Mouse (Mus musculus) hindbrain, embryonic 10.5 days (tissue): ENCODE data around the gene Ankrd54. TPM values are rescaled to one million over a fixed set of nuclear protein-coding genes. Genes with fewer than 3 reads are reported as not detected.

ENCODE experiments used
- DNase-seq: peaks from one replicate; pipeline ENCODE4 v3.0.0-alpha.2; 2017; ENCODE audit warnings: low spot score
- H3K27ac ChIP-seq: fragments of 300-500 bp; sonication (generic); 2 replicates; pipeline ENCODE4 v1.5.1; 2016; ENCODE audit warnings: mild to moderate bottlenecking, moderate library complexity
- H3K27me3 ChIP-seq: fragments of 300-500 bp; sonication (generic); 2 replicates; pipeline ENCODE4 v1.6.1; 2016; ENCODE audit warnings: mild to moderate bottlenecking; ENCODE audit not compliant: poor library complexity, insufficient read depth, severe bottlenecking
- H3K36me3 ChIP-seq: fragments of 300-500 bp; sonication (generic); 2 replicates; pipeline ENCODE4 v1.6.1; 2016; ENCODE audit warnings: mild to moderate bottlenecking, moderate library complexity
- H3K4me1 ChIP-seq: fragments of 300-500 bp; sonication (generic); replicated peaks from 2 replicates; pipeline ENCODE4 v1.6.1; 2016; ENCODE audit warnings: mild to moderate bottlenecking
- H3K4me3 ChIP-seq: fragments of 300-500 bp; sonication (generic); 2 replicates; pipeline ENCODE4 v1.5.1; 2016; ENCODE audit warnings: mild to moderate bottlenecking, moderate library complexity
- H3K9me3 ChIP-seq: fragments of 300-500 bp; sonication (generic); 2 replicates; pipeline ENCODE4 v1.6.1; 2016; ENCODE audit warnings: mild to moderate bottlenecking, moderate library complexity
- WGBS: fragments of 180-500 bp; shearing (Covaris S2); methylation state at CpG from one replicate; pipeline ENCODE4 v1.1.7; 2016; 5-methylcytosine and 5-hydroxymethylcytosine counted together
- polyA plus RNA-seq: library from polyadenylated mRNA; unstranded; fragments of >200 nt; fragmentation: Nextera tagmentation; extraction: Ambion mirVana; gene quantifications from 2 replicates; pipeline ENCODE4 v1.2.1, GENCODE M21; 2016

The Ankrd54 gene
- polyA plus RNA-seq, 1 experiment from 2014 or later: 78.2 TPM

DNA sequence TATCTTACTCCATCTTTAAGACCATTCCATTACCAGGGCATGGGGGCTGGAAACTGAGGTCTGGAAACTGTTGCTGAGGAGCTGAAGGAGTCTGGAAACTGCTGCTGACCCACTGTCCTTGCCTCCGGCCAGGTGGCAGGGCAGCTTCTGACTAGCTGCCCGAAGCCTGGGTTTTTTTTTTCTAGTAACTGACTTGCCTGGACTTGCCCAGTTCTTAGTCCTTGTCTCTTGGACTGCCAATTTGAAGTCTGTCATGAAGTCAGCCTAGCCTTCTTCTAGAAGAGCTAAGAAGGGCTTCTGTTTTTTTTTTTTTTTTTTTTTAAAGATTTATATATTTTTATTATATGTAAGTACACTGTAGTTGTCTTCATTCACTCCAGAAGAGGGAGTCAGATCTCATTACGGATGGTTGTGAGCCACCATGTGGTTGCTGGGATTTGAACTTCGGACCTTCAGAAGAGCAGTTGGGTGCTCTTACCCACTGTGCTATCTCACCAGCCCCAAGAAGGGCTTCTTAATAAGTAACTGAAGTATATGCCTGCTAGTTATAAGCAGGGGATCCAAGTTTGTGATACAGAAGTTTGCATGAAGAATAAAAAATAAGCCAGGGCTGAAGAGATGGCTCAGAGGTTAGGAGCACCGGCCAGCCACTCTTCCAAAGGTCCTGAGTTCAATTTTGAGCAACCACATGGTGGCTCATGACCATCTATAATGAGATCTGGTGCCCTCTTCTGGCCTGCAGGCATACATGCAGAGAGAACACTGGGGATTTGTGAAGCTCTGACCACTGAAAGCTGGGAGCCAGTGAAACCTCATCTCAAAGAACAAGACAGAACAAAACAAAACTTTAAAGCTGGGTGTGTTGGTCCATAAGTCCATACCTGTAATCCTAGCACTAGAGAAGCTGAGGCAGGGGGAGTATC lies 8.7 kb upstream of the Ankrd54 start:
- 68% methylated on average over 5 of the region's 5 CpGs for WGBS
- H3K4me1 ChIP-seq: peaks cover 28% of the 10 kb centered on the region
- DNase-seq: peak; percentile 26
- H3K27ac ChIP-seq: no peak overlapping the region
- peaks cover 7% of the 10 kb centered on the region for H3K27me3 ChIP-seq
- H3K4me3 ChIP-seq: no peak overlapping the region
- H3K9me3 ChIP-seq: no peaks in the 10 kb centered on the region
- H3K36me3 ChIP-seq: peaks cover 3% of the 10 kb centered on the region

DNA sequence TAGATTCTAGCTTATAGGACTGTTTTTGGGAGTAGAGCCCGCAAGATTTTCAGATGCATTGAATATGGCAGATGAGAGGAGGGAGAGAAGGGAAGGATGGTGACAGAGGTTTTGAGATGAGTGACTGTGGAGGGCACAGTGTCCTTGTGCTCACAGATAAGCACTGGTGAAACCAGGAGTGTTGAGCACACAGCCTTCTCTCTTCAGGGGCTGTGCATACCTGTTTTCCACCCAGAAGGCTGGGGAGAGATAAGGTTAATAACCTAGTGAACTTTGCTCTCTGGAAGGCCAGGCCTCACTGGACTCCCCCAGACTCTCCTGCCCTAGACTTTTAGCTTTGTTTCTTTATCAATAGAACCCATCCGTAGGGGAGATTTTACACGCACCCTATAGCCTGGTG lies 5.7 kb upstream of the Ankrd54 start:
- 80% methylated on average over 3 of the region's 3 CpGs for WGBS
- no peak for DNase-seq
- Histone ChIP-seq H3K4me1 (peaks cover 15% of the 10 kb centered on the region), H3K27ac (no peak overlapping the region), H3K27me3 (peaks cover 7% of the 10 kb centered on the region), H3K4me3 (no peak overlapping the region), H3K36me3 (no peaks in the 10 kb centered on the region), H3K9me3 (no peaks in the 10 kb centered on the region)

DNA sequence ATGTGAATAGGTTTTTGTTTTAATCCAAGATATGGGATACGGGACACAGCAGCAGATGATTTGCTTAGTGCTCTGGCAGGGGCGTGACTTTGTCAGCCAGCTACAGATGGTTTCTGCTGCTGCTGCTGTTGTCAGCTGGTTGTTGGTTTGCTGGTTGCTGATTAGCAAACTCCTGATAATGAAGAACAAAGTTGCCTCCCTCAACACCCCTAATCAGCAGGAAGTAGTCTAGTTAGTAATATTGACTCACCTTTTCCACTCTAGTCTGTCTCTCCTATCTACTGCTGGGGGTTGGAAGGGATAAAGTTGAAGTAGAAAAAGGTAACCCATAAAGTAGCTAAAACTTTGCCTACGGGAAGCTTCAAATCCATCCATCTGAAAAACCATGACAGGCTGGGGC lies 4.9 kb upstream of the Ankrd54 start:
- 86% methylated on average over 3 of the region's 3 CpGs for WGBS
- no peak overlapping the region for H3K27ac ChIP-seq

DNA sequence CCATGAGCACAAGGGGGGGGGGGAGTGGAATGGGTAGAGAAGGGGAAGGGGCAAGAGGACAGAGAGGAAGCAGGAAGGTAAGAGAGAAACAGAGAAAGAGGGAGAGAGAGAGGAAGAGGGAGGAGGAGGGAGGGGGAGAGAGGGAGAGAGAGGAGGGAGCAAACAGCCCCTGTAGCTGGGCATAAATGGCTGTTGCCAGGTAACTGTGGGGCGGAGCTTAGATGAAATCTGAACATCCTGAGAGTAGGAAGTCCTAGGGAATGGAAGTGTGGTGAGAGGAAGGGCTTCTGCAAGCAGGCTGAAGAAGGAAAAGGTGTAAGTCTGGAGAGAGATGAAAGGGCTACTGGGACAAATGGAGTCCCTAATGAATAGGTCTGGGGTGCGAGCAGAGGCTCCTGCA lies 3.6 kb upstream of the Ankrd54 start:
- Histone ChIP-seq H3K27ac (no peak overlapping the region), H3K27me3 (peaks cover 7% of the 10 kb centered on the region), H3K4me1 (peaks cover 29% of the 10 kb centered on the region), H3K4me3 (no peak overlapping the region), H3K36me3 (no peaks in the 10 kb centered on the region), H3K9me3 (no peaks in the 10 kb centered on the region)
- DNase-seq: no peak
- WGBS: 60% methylated on average over 2 of the region's 2 CpGs

More for the DNA sequence above, 4.9 kb upstream of the Ankrd54 start:
- H3K9me3 ChIP-seq: no peaks in the 10 kb centered on the region
- peaks cover 7% of the 10 kb centered on the region for H3K27me3 ChIP-seq
- DNase-seq: no peak
- H3K4me1 ChIP-seq: peaks cover 17% of the 10 kb centered on the region
- H3K36me3 ChIP-seq: no peaks in the 10 kb centered on the region
- H3K4me3 ChIP-seq: no peak overlapping the region

DNA sequence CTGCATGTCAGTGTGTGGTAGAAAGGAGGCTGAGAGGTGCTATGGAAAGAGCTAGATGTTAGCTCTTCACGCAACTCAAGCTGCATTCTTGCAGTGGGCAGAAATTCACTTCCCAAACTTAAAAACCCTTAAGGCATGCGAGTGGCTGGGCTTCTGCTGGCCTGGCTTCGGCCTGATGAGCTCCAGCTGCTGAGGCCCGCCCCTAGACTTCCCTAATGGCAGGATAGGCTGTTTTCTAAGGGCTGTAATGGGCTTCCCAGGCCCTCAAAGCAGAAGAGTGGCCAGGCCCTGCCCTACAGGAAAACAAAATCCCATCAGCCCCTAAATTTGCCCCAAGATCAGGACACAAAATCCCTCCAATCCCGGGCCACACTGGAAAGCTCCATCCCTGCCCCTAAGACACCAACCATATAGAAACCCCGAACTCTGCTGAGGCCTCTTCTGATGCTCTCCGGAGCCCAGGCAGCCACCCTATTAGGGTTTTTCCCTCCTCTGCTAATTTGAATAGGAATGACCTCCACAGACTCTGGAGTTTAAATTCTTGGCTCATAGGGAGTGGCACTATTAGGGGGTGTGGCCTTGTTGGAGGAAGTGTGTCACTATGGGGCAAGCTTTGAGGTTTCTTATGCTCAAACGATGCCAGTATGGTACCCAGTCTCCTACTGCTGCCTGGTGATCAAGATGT lies 2.5 kb upstream of the Ankrd54 start:
- no peak overlapping the region for H3K27ac ChIP-seq
- peaks cover 35% of the 10 kb centered on the region for H3K4me1 ChIP-seq
- H3K36me3 ChIP-seq: peaks cover 10% of the 10 kb centered on the region
- DNase-seq: no peak
- no peak overlapping the region for H3K4me3 ChIP-seq
- H3K9me3 ChIP-seq: no peaks in the 10 kb centered on the region
- H3K27me3 ChIP-seq: peaks cover 7% of the 10 kb centered on the region
- 68% methylated on average over 8 of the region's 8 CpGs for WGBS

DNA sequence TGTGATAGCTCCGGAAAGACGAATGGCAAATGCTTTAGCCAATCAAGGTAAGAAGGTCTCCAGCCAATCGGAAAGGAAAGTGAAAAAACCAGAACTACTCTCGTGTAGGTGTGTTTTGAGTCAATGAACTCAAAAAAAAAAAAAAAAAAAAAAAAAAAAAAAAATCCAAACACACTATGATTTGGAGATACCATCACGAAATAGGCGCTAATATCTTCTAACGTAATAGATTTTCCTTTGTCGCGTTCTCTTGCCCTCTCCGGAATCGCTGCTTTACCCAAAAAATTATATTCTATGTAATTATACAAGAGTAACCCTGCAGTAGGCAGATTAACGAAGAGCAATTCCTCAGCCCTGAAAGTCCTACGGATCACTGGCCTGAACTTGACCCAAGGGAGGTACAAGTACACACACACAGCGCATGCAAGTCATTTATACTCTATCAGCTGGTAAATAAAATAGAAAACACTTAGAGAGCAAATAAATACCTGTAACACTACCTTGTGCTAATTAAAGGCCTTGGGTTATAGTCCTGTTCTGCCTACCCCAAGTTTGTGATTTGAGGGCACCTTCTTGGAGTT lies 557 bp upstream of the Ankrd54 start:
- Histone ChIP-seq H3K27me3 (no peaks in the 10 kb centered on the region), H3K27ac (peak overlapping the region; percentile 75), H3K36me3 (peaks cover 29% of the 10 kb centered on the region), H3K9me3 (no peaks in the 10 kb centered on the region), H3K4me3 (peak overlapping the region; percentile 98), H3K4me1 (peaks cover 35% of the 10 kb centered on the region)
- 11% methylated on average over 14 of the region's 14 CpGs for WGBS
- no peak for DNase-seq

DNA sequence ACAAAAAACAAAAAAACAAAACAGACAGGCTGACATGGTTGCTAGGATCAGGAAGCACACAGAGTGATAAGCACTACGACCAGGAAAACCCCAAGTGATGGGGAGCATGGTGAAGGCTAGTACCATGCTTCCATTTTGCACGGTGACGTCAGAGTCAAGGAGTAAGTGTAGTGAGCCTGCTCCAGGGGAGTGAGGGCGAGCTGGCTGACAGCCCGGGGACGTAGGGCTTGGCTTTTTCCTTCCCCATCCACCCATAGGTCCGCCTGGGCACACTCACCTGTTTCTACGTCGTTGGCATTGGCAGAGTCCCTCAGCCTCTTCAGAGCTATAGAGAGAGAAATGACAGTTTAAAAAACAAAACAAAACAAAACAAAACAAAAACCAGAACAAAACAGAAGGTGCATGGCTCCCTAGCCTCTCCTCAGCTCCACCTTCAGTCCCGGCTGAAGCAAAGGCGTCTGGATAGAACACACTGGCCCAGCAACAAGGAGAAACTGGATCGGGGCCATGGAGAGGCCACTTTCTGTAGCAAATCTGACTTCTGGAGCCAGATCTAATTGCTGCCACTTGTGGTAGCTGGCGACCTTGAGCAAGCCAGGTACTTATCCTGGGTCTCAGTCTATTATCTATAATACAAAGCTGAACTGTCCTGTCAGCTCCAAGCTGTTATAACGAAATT lies 1.7 kb downstream of the Ankrd54 start:
- H3K9me3 ChIP-seq: no peaks in the 10 kb centered on the region
- peak overlapping the region; percentile 3; the same call in 1 of the 2 replicates for H3K4me3 ChIP-seq
- no peak for DNase-seq
- H3K27me3 ChIP-seq: no peaks in the 10 kb centered on the region
- peaks cover 27% of the 10 kb centered on the region for H3K4me1 ChIP-seq
- peaks cover 52% of the 10 kb centered on the region for H3K36me3 ChIP-seq
- 88% methylated on average over 14 of the region's 14 CpGs for WGBS
- H3K27ac ChIP-seq: no peak overlapping the region

DNA sequence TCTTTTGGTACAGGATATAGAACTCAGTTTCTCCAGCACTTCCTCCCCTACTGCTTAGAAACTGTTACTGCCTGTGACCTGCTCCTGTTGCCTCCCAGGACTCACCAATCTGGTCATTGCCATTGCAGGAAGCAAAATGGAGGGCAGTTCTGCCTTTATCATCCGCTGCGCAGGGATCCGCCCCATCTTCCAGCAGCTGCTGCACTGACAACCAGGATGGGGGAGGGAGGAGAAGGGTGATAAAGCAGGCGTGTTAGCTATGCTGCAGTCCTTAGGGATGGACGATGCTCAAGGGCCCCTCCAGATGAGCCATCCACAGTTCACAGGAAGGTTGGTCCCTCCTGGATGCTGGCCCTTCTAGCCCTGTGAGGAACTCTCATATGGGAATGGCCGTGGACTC lies 4.8 kb downstream of the Ankrd54 start:
- H3K9me3 ChIP-seq: no peaks in the 10 kb centered on the region
- no peak for DNase-seq
- H3K4me3 ChIP-seq: no peak overlapping the region
- H3K36me3 ChIP-seq: peaks cover 83% of the 10 kb centered on the region
- WGBS: 87% methylated on average over 6 of the region's 6 CpGs
- H3K4me1 ChIP-seq: peaks cover 18% of the 10 kb centered on the region
- no peaks in the 10 kb centered on the region for H3K27me3 ChIP-seq
- no peak overlapping the region for H3K27ac ChIP-seq

DNA sequence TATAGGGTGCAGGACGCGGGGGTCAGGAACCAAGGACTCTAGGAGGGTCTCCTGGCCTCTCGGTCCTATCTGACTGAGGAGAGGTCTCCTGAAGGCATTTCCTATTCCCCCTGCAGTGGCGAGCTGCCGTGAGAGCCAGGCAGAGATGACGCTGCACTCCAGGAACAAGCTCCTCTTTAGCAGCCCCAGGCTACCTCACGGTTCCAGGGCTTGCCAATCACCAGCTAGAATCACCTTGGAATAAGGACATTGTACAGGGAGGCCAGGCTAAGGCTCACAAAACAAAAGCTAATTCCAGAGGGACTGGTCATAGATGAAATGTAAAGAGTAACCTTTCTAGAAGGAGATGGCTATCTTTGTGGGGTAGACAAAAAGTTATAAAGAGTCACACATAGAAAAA lies 6.1 kb downstream of the Ankrd54 start:
- WGBS: 90% methylated on average over 7 of the region's 7 CpGs
- Histone ChIP-seq H3K4me3 (no peak overlapping the region), H3K36me3 (peaks cover 94% of the 10 kb centered on the region)

DNA sequence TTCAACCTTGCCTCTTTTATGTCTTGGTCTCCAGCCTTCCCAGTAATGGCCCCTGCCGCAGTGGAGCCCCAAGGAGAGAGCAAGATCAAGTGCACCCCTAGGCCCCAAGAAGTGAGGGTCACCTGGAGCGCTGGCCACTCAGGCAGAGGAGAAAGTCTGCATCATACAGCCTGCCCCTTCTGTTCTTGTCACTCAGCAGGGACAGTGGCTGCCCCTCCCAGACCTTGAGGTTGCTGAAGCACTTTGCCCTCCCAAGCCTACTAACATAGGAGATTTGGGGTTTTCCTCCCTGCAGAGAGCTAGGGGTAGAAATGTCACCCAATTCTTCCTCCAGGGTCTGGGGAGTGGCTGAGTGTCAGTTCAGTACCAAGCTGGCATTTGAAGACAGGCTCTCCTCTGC lies 10.3 kb downstream of the Ankrd54 start:
- H3K4me1 ChIP-seq: peaks cover 23% of the 10 kb centered on the region
- H3K27me3 ChIP-seq: peaks cover 6% of the 10 kb centered on the region; the same call in 1 of the 2 replicates
- H3K27ac ChIP-seq: no peak overlapping the region
- H3K9me3 ChIP-seq: no peaks in the 10 kb centered on the region
- peaks cover 56% of the 10 kb centered on the region for H3K36me3 ChIP-seq
- WGBS: 86% methylated on average over 2 of the region's 2 CpGs
- no peak for DNase-seq
- no peak overlapping the region for H3K4me3 ChIP-seq

More for the DNA sequence above, 6.1 kb downstream of the Ankrd54 start:
- Histone ChIP-seq H3K4me1 (peaks cover 12% of the 10 kb centered on the region), H3K27ac (no peak overlapping the region), H3K27me3 (no peaks in the 10 kb centered on the region), H3K9me3 (no peaks in the 10 kb centered on the region)
- no peak for DNase-seq

DNA sequence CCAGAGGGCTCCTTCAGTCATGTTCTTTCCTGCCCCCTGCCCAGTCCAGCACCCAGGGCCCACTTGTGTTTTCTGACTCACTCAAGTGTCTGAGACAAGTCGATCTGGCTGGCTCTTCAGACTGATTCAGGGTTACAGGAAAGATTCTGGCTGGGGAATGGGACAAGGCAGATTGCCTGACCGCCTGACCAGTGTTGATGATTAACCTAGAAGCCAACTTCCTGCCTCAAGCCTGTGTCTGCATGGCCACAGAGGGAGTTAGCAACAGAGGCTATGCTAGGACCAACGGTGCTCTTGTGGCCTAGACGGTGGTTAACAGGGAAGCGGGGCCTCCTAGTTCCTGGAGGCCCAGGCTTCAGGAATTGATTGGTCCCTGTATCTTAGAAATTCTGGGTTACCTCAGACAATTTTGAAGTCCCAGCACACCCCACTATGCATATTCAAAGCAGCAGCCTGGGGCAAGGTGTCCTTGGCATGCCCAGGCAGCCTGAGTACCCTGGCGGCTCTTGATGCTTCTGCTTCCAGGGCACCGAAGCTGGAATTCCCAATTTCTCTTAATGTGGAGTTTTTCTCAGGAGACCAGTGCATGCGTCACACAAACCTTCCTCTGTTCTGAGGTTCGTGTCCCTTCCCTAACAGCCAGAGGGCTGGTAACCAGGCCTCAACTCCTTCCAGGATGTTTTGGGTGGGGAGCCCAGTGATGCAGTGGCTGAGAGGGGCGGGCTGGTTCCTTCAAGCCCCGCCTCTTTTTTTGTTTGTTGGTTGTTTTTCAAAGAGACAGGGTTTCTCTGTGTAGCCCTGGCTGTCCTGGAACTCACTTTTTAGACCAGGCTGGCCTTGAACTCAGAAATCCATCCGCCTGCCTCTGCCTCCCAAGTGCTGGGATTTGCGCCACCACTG lies 11.0 kb downstream of the Ankrd54 start:
- Histone ChIP-seq H3K27me3 (peaks cover 13% of the 10 kb centered on the region), H3K9me3 (no peaks in the 10 kb centered on the region), H3K27ac (no peak overlapping the region), H3K4me3 (no peak overlapping the region), H3K4me1 (peaks cover 23% of the 10 kb centered on the region), H3K36me3 (peaks cover 49% of the 10 kb centered on the region)
- DNase-seq: no peak
- WGBS: 74% methylated on average over 13 of the region's 13 CpGs

DNA sequence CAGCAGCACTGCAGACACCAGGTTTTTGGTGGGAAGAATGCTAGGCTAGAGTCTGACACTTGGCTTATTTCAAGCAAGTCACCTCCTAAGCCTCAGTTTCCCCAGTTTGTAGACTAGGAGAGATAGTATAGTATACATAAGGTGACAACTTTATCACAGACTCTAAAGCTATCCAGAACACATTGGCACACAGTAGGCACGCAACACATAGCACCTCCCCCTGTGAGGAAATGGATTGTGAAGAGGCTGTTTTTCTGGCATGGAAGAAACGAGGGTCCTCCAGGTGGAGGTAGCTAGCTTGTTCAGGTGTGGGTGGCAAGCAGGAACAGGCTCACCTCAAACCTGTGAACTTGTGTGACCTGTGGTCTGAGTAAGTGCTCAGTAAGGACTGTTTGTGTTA lies 11.7 kb downstream of the Ankrd54 start:
- 88% methylated on average over 2 of the region's 2 CpGs for WGBS
- peaks cover 23% of the 10 kb centered on the region for H3K4me1 ChIP-seq
- no peak for DNase-seq
- H3K36me3 ChIP-seq: peaks cover 42% of the 10 kb centered on the region
- H3K27me3 ChIP-seq: peaks cover 15% of the 10 kb centered on the region
- H3K27ac ChIP-seq: no peak overlapping the region
- H3K4me3 ChIP-seq: no peak overlapping the region
- no peaks in the 10 kb centered on the region for H3K9me3 ChIP-seq
